Mouse (Mus musculus) gastrocnemius, postnatal 14 days (tissue): ENCODE data around the gene Prss28. TPM values are rescaled to one million over a fixed set of nuclear protein-coding genes. Genes with fewer than 3 reads are reported as not detected.

Source experiments
- DNase-seq: peaks from one replicate; pipeline ENCODE4 v3.0.0; 2021; ENCODE audit warnings: mixed read lengths
- intact Hi-C: fragments of 180-260 bp; cut with DNase I; formaldehyde crosslinking; loops from one replicate; pipeline ENCODE4 v1.15.1; 2025; ENCODE audit warnings: low total_unique reads
- long read RNA-seq, 2 experiments: library from polyadenylated mRNA; stranded (forward); transcript quantifications; one replicate each; pipeline ENCODE4 v2.0.0; 2021
- total RNA-seq, 2 experiments: library from RNA; stranded (reverse); gene quantifications; 2 replicates each; pipeline ENCODE4 v1.2.3; 2021

Gene Prss28
- not detected for total RNA-seq
- long read RNA-seq, experiment 1: 0 reads
- long read RNA-seq, experiment 2: 0 reads

- intact Hi-C loops: no loop called here
These were observed at the start of gene Prss28 for GRCm38 (mm10) chr17:25308346-25308745. Prss28 (plus strand) TSS chr17:25308646.

GRCm38 (mm10) chr17:25264453-25264852 lies 44.0 kb upstream of the Prss28 start:
- intact Hi-C loops: loop anchor here (10.0 kb wide), 1 partner anchor 80 kb away; the partner anchor contains the start of genes BC003965 and Unkl

More at GRCm38 (mm10) chr17:25308346-25308745, at the start of gene Prss28:
- DNase-seq: no peak

GRCm38 (mm10) chr17:25270795-25271335 lies 37.6 kb upstream of the Prss28 start:
- no peak for DNase-seq
- intact Hi-C loops: no loop called here

More at GRCm38 (mm10) chr17:25264453-25264852, 44.0 kb upstream of the Prss28 start:
- DNase-seq: peak; percentile 59

GRCm38 (mm10) chr17:25272326-25272725 lies 36.1 kb upstream of the Prss28 start:
- DNase-seq: no peak
- intact Hi-C loops: no loop called here

DNA sequence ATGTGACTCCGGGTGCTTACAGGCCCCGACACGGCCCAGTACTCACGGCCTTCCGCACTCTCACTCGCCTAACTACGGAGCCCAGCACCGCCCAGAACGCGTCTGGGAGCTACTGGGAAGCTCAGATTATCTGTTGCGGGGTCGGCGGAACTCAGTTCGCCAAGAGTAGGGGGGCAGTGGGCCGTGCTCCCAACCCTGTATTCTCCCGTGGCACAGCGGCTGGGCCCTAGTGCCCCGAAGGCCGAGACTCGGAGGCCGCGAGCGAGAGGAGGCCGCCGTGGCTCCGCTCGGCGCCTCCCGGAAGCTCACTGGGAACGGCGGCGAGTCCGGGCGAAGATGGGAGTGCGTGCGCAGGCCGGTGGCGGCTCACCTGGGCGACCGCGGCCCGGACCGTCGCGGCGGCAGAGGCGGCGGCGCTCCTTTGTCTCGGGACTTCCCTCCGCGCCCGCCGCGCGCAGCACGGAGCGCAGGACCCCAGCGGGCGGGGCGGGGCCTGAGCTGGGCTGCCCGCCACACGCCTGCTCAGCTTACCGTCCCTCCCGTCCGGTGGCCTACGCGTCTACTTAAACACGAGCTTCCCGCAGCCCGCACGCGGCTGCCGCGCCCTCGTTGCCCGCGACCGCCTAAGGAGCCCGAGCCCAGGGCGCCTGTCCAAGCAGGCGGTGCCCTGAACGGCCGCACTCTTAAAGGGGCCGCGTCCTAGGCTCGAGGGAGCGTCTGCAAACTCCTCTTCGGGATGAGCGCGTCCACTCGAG lies 35.3 kb upstream of the Prss28 start:
- peak; percentile 85 for DNase-seq
- intact Hi-C loops: no loop called here

DNA sequence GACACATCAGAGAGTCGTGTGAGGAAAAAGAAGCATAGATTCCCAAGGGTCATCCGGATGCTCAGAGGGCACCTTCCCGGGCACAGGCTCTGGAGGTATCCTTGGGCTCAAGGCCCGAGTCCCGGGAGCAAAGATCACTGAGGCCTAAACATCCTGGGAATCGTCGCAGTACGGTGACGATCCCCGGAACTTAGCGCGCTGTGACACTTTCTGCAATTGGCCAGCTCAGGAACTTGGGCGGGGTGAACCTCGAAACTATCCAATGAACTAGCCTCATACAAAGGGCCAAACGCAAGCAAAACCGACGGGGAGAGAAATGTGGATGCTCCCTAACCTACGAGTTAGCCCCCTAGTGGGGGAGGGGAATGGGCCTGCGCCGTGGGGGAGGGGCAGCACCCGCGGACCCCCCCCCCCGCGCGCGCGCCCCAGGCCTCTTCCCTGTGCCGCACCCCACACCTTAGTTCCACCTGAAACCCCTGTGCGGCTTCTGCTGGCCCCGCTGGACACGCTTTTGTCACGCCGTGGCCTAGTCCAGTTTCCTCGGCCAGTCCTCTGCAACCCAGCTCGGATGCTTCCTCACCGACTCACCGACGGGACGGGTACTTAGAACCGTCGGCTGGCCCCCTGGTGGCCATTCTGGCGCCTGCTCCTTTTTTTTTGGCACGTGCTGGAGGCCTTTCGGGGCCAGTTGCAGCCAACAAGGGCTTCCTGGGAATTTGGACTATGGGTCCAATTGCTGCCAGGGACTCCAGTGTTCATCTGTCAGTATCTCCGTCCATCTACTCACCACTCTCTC lies 34.5 kb upstream of the Prss28 start:
- intact Hi-C loops: no loop called here
- peak; percentile 86 for DNase-seq

DNA sequence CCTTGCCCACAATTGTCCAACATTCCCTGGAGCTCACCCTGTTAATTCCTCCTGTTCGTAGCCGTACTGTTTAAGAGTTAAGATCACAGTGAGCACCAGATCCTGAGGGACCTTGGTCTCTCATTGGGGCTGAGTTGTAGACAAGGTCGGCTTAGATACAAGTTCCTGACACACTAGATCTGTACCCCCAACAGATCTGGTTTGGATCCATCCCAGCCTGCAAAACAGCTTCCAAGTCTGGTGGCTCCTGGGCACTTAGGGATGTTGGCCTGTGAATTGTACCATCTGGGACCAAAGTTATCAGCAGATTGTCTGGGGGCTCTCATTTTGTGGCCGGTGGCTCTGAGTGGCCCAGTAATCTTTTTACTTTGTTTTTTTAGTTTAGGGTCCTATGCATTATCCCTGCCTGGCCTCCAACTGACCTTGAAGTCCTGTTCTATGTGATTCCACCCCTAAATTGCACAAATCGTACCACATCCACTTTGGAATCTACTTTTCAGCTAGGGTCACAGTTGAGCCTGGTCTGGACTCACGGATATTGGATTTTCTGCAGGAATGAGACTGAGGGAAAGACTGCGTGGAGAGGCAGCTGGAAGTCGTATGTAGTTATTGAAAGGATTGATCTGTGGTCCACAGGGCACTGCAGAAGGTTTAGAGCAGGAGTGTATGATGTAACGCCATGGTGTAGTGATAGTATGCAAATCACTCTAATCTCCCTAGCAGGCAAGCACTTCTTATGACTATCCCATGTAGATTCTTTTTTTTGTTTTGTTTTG lies 33.7 kb upstream of the Prss28 start, which contains the start of gene Ube2i:
Gene Ube2i (minus strand): TSS at position 52 of the 776 bp plus-strand sequence.
- no peak for DNase-seq
- intact Hi-C loops: no loop called here

DNA sequence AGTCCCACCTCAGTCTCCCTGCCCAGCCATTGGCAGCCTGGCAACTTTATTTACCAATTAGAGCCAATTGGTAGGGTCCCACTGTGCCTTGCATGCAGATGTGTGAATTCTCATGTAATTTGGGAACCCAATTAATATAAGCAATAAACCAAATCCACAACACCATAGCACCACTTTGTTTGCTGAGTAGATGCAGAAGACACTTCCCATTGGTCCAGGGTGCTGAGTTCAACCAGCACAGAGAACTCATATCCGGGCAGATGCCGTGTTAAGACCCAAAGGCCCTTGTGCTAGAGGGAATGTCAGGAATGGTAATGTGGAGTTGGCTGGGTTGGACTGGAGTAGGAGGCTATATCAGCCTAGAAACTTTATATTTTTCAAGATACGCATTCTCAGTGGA lies 32.6 kb upstream of the Prss28 start:
- no peak for DNase-seq
- intact Hi-C loops: no loop called here

GRCm38 (mm10) chr17:25282133-25282532 lies 26.3 kb upstream of the Prss28 start:
- intact Hi-C loops: loop anchor here (10.0 kb wide), 1 partner anchor 157 kb away; the partner anchor contains the start of gene Ptx4
- peak; percentile 25 for DNase-seq

DNA sequence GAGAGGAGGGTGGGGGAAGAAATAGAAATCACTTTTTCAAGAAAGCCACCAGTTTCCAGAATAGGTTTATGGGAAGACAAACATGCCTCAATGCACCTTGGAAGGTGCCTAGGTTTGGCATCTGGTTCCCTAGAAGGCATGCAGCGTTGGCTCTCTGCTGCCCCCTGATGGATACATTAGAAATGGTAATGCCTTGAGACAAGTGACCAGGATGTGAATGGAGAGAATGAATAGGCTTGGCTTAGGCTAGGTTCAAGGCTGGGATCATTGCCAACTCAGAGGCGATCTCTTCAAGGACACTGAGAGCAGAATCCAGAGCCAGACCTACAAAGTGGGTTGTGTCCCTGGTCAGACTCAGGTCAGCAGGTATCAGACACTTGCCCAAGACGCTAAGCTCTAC lies 23.4 kb upstream of the Prss28 start:
- intact Hi-C loops: loop anchor here (10.0 kb wide), 1 partner anchor 160 kb away; the partner anchor contains the start of gene Ptx4
- peak; percentile 65 for DNase-seq

- no peak for DNase-seq
- intact Hi-C loops: loop anchor here (10.0 kb wide), 1 partner anchor 164 kb away; the partner anchor contains the start of gene Ptx4
These were observed 19.6 kb upstream of the Prss28 start for GRCm38 (mm10) chr17:25288842-25289241.

DNA sequence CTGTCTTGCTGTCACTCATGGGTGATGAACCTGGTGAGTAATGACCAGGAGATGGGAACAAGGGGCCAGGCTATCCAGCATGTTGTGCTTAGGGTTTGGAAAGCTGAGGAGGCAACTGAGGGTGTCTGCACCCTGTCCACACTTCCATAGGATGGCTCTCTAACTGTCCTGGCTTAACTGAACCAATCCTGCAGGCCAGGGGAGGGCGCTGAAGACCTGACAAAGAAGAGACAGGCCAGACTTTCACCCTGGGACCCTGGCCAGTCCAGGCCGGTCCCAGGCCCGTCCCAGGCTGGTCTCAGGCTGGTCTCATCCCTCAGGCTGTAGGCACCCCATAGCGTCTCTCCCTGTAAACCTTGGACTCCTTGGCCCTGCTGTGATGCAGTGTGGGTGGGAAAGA lies 18.0 kb upstream of the Prss28 start:
- intact Hi-C loops: no loop called here
- no peak for DNase-seq

DNA sequence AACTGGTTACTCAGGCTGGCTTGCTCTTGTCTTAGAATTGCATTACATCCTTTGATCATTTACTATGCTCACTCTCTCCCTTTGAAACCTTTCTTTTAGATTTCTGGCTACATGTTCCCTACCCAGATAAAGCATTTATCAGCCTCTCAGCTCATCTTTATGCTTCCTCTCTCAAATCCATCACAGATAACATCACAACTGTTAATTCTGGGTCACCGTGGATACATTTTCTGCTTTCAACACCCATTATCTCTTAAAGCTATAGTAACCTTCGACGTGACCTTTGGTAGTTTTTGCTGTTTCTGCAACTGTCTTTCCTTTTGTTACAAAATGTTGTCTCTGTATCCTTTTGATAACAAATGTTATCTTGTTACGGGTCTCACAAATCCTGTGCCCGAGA lies 15.0 kb upstream of the Prss28 start:
- DNase-seq: no peak
- intact Hi-C loops: no loop called here

- intact Hi-C loops: no loop called here
These were observed 14.3 kb upstream of the Prss28 start for GRCm38 (mm10) chr17:25294111-25294510.

DNA sequence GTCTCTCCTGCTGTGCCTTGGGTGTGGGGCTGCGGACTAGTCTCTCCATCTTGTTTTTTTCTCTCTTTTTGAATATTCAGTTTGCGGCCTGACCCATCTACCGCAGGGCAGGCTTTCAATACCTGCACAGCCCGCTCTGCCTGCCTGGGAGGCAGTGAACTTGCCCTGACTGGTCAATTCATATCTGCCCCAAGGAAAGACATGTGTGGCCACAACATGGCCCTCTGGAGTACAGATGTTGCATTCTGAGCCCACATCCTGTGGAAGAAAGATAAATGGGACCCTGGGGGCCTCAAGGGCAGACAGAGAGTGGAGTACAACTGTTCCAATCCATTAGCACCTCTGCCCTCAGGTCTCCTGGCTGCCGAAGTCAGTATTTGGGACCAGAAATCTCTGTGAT lies 10.4 kb upstream of the Prss28 start, which contains the start of gene Prss34:
Gene Prss34 (plus strand): TSS at position 301 of the 400 bp plus-strand sequence.
- intact Hi-C loops: no loop called here
- DNase-seq: no peak

More at GRCm38 (mm10) chr17:25294111-25294510, 14.3 kb upstream of the Prss28 start:
- DNase-seq: no peak

DNA sequence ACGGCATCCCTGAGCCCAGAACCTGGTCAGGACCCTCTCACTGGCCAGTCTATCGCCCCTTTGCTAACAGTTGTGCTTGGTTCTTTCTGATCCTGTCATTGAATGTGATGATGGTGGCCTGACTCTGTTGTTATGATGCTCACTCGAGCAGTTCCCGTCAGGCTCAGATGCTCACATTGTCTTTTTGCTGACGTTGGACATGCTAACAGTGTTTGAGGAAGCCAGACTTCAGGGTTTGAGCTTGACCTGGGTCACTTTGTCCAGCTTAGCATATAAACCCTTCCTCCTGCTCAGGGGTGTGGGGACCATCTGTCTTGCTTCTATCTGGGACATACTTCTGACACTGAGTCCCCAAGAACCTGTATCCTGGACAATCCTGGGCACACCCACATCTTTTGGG lies 9.9 kb downstream of the Prss28 start, which contains the start of gene Prss29:
Gene Prss29 (plus strand): TSS at position 301 of the 400 bp plus-strand sequence.
- intact Hi-C loops: no loop called here
- no peak for DNase-seq

GRCm38 (mm10) chr17:25320819-25321218 lies 12.4 kb downstream of the Prss28 start:
- DNase-seq: no peak
- intact Hi-C loops: no loop called here

GRCm38 (mm10) chr17:25322930-25323329 lies 14.5 kb downstream of the Prss28 start:
- DNase-seq: no peak
- intact Hi-C loops: no loop called here

DNA sequence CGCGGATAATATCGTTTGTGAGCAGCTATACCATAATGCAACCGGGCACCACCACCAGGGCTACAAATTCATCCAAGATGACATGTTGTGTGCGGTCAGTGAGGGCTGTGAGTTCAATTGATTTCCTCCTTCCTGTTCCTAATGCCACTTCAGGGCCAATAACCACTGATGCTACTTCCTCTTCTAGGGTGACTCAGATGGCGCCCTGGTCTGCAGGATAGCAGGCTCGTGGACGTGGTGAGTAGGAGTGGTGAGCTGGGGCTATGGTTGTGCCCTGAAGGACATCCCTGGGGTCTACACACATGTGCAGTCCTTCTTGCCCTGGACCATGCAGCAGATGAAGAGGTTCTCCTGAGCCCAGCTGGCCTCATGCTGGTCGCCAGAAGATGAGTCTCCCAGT lies 23.9 kb downstream of the Prss28 start:
- DNase-seq: no peak
- intact Hi-C loops: loop anchor here (10.0 kb wide), 1 partner anchor 142 kb away; no protein-coding TSS in a partner anchor
